Mouse (Mus musculus) stomach, postnatal 0 days (tissue): ENCODE results near the gene Epha6.

Experiments used
- CTCF ChIP-seq: IDR thresholded peaks from 2 replicates; pipeline ENCODE4 v1.5.1; 2016; ENCODE audit warnings: antibody characterized with exemption, low read depth, mild to moderate bottlenecking, moderate library complexity
- EP300 ChIP-seq: optimal IDR thresholded peaks from 2 replicates; pipeline ENCODE3; 2016; ENCODE audit warnings: antibody characterized with exemption

GRCm38 (mm10) chr16:60095333-60095732 is 510.0 kb downstream of the Epha6 start:
- TF ChIP-seq CTCF: no peak
- no peak for TF ChIP-seq EP300
